Mouse (Mus musculus) retina, postnatal 1 day (tissue): Measurements from ENCODE around the gene Map3k1.
"Not testable (repeated sequence)": the region's sequence is repeated elsewhere in the genome, so short reads cannot be mapped to it uniquely, and the experiment has no call there.

Experiments
- DNase-seq: peaks from one replicate; pipeline ENCODE4 v3.0.0-alpha.2; 2012

Map3k1 gene

GRCm38 (mm10) chr13:111725165-111726077 lies 83.4 kb downstream of the Map3k1 start:
- peak; percentile 99 for DNase-seq

GRCm38 (mm10) chr13:111724811-111725164 lies 84.0 kb downstream of the Map3k1 start:
- no peak for DNase-seq

- DNase-seq: no peak
Observed at GRCm38 (mm10) chr13:111719726-111720125, 89.1 kb downstream of the Map3k1 start.

GRCm38 (mm10) chr13:111710531-111710930 lies 98.3 kb downstream of the Map3k1 start:
- DNase-seq: no peak

- not testable (repeated sequence) for DNase-seq
Observed at GRCm38 (mm10) chr13:111703952-111704351, 104.8 kb downstream of the Map3k1 start.

GRCm38 (mm10) chr13:111703396-111703795 lies 105.4 kb downstream of the Map3k1 start:
- no peak for DNase-seq
